Mouse (Mus musculus): ENCODE results near the gene Tmem253. TPM values are rescaled to one million over a fixed set of nuclear protein-coding genes. Genes with fewer than 3 reads are reported as not detected.

The Tmem253 gene
- polyA plus RNA-seq (2016; fragmentation: Nextera tagmentation; extraction: Ambion mirVana), result 1.0 and 1.3 TPM in 2 replicates

- no peak for ATAC-seq (ENCODE audit: low FRiP score, low read depth)
- peak within 1 kb of the TSS; percentile 98 for H3K27ac ChIP-seq
- H3K9ac ChIP-seq, result peak within 1 kb of the TSS; percentile 98
- 19% methylated on average over 6 of the region's 6 CpGs for WGBS
- H3K4me3 ChIP-seq, result peak within 1 kb of the TSS; percentile 76
- peak within 1 kb of the TSS; percentile 64 for H3K4me2 ChIP-seq (replicated peaks)
- H3K36me3 ChIP-seq, result no peaks in the 10 kb centered on the region
- H3K27me3 ChIP-seq (replicated peaks), result no peaks in the 10 kb centered on the region
- H3K9me3 ChIP-seq, result no peaks in the 10 kb centered on the region
- peaks cover 60% of the 10 kb centered on the region for H3K4me1 ChIP-seq
Observed at GRCm38 (mm10) chr14:52015445-52016100, at the start of gene Tmem253. Gene Tmem253, plus strand, starts transcription at chr14:52015658.

GRCm38 (mm10) chr14:51967400-51967799, 48.1 kb upstream of the Tmem253 start:
- Histone ChIP-seq H3K27ac (no peak overlapping the region), H3K4me1 (no peaks in the 10 kb centered on the region), H3K9ac (no peak overlapping the region), H3K36me3 (no peaks in the 10 kb centered on the region), H3K9me3 (no peaks in the 10 kb centered on the region), H3K4me3 (no peak overlapping the region), H3K4me2 (replicated peaks) (no peak overlapping the region), H3K27me3 (replicated peaks) (no peaks in the 10 kb centered on the region)
- 89% methylated on average over 3 of the region's 3 CpGs for WGBS
- no peak for ATAC-seq (ENCODE audit: low FRiP score, low read depth)

DNA sequence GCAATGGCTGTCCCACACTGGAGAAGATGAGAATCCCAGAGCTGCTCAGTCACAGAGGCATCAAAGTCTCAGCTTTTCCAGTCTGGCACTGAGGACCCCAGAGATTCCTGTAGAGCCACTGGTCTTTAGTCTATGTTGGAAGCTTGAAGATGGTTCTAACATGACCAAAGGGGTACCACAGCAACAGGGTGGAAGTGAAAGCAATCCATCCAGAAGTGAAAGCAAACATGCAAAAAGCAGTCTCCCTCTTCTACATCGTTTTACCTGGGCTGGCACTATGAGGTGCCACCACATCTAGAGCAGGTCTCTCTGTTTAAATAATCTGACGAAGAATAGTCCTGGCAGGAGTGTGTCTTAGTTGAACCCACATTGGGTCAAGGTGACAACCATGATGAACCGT, 36.2 kb upstream of the Tmem253 start:
- Histone ChIP-seq H3K9me3 (no peaks in the 10 kb centered on the region), H3K4me1 (peaks cover 9% of the 10 kb centered on the region; the same call in 1 of the 2 replicates), H3K27me3 (replicated peaks) (no peaks in the 10 kb centered on the region), H3K4me2 (replicated peaks) (no peak overlapping the region), H3K4me3 (no peak overlapping the region), H3K27ac (no peak overlapping the region), H3K36me3 (no peaks in the 10 kb centered on the region), H3K9ac (no peak overlapping the region)
- no peak for ATAC-seq (ENCODE audit: low FRiP score, low read depth)
- WGBS, result 90% methylated on average over 3 of the region's 3 CpGs

GRCm38 (mm10) chr14:51983251-51983650, 32.2 kb upstream of the Tmem253 start:
- H3K27ac ChIP-seq, result no peak overlapping the region
- H3K4me2 ChIP-seq (replicated peaks), result peak overlapping the region; percentile 80
- no peaks in the 10 kb centered on the region for H3K27me3 ChIP-seq (replicated peaks)
- H3K36me3 ChIP-seq, result 0 out of 2 replicates have a peak, but pooled peaks cover 3% of the 10 kb centered on the region
- WGBS, result 67% methylated on average over 4 of the region's 4 CpGs
- no peak overlapping the region for H3K9ac ChIP-seq
- no peaks in the 10 kb centered on the region for H3K9me3 ChIP-seq
- H3K4me3 ChIP-seq, result no peak overlapping the region
- H3K4me1 ChIP-seq, result peaks cover 25% of the 10 kb centered on the region
- ATAC-seq (ENCODE audit: low FRiP score, low read depth), result no peak

DNA sequence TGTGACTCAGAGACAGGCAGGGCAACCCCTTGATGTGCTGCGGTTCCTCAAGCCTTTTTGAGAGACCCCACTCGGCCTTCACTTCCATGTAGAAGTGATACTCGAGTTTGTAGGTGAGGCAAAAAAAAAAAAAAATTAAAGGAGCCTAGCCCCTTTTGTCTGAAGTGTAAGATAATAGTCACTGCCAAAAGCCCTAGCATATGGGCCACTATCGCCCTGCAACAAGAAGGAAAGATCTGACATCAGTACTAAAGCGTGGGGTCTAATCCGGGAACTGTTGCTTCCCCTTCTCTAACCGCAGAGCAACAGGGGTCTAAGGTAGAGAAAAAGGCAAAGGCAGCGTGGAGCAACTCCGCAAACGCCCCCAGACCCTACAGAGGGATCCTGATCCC, 31.6 kb upstream of the Tmem253 start:
- H3K9ac ChIP-seq, result peak overlapping the region; percentile 82
- no peak for ATAC-seq (ENCODE audit: low FRiP score, low read depth)
- peak overlapping the region; percentile 80 for H3K4me2 ChIP-seq (replicated peaks)

DNA sequence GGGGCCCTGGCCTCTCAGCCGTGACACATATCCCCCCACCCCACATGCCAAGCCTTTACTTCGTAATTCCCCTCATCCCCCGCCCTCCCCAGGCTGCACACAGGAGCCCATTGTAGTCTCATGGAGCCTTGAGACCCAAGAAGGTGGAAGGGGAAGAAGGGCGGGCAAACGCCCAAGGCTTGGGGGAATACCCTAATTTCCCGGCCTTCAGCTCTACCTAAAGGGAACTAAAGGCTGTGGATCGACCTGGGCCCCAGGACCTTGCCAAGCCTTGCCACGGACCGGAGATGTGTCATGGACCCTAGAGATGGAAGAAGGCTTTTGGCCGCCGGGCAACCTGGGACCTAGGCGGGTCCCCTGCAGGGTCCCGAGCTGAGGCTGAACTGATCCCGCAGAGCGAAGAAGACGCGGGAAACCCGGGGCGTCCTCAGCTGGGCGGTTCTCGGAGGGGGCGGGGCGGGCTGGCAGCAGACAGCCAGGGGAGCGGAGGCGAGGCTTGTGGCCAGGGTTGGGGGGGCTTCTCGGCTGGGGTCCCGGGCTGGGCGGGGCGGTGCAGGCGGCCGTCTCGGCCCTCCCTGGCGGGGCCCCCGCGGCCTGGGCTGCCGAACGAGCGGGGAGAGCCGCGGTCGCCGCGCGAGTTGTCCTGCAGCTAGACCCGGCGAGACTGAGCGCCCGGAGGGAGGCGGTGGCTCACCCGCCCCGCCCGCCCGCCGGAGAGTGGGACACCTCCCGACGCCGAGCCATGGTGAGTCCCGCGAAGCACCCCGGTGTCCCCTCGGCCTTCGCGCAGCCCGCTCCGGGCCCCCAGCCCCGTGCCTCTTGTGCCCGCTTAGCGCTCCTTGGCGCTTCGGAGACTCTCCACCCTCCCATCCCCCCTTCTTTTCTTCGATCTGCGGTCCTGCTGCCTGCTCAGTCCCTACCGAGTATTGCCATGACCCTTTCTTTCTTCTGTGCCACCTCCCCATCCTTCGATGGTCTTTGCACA, 30.9 kb upstream of the Tmem253 start, which contains the start of gene Arhgef40:
Gene Arhgef40, plus strand, starts transcription at position 473 of the 985 bp plus-strand sequence.
- Histone ChIP-seq H3K27me3 (replicated peaks) (no peaks in the 10 kb centered on the region), H3K36me3 (peaks cover 15% of the 10 kb centered on the region), H3K4me2 (replicated peaks) (peak within 1 kb of the TSS; percentile 80), H3K9ac (peak within 1 kb of the TSS; percentile 82), H3K9me3 (no peaks in the 10 kb centered on the region), H3K4me3 (peak within 1 kb of the TSS; percentile 69), H3K4me1 (peaks cover 25% of the 10 kb centered on the region), H3K27ac (peak within 1 kb of the TSS; percentile 44)
- ATAC-seq (ENCODE audit: low FRiP score, low read depth), result peak; percentile 85
- under 1% methylated on average over 62 of the region's 74 CpGs for WGBS

More for the DNA sequence above, 31.6 kb upstream of the Tmem253 start:
- peaks cover 8% of the 10 kb centered on the region for H3K36me3 ChIP-seq
- H3K4me1 ChIP-seq, result peaks cover 25% of the 10 kb centered on the region
- no peaks in the 10 kb centered on the region for H3K27me3 ChIP-seq (replicated peaks)
- no peak overlapping the region for H3K27ac ChIP-seq
- H3K4me3 ChIP-seq, result peak overlapping the region; percentile 69
- no peaks in the 10 kb centered on the region for H3K9me3 ChIP-seq
- 8% methylated on average over 10 of the region's 10 CpGs for WGBS

DNA sequence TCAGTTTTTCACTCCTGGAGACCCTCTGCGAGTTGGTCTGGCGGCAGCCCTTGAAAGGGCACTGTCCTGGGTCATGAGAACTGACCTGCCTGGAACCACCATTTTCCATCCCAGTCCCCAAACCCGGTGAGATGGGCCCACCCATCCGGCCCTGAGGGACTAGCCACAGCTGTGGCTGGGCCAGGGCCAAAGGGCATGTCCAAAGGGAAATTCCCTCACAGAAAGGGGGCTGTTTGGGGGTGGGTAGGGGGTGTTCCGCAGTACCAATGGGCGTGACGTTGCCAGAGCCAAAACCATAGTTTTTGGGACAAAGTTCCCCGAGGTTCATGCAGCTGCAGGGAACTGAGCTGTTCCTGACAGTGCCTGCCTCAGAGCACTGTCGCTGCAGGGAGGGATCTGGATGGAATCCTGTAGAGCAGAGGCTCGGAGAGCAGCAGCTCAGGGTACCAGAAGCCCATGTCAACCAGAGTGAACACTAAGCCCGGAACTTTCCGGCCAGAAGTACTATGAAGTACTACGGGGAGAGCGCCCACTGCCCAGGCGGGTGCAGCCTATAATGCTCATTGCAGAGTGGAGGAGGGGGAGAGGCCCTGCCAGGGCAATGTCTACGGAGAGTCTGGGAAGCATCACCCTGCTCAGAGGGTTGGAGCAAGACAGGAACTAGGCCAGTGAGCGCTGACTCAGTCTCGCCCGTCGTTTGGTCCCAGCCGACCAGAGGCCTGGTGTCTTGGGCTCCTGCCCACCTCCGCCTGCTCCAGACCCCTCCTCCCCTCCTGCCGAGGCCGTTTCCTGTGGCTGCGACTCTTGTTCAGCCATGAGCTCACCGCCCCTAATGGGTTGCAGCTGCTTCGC, 29.9 kb upstream of the Tmem253 start:
- Histone ChIP-seq H3K27ac (peak overlapping the region; percentile 44), H3K9me3 (no peaks in the 10 kb centered on the region), H3K9ac (peak overlapping the region; percentile 82), H3K4me3 (peak overlapping the region; percentile 69), H3K4me1 (peaks cover 25% of the 10 kb centered on the region), H3K4me2 (replicated peaks) (peak overlapping the region; percentile 80), H3K27me3 (replicated peaks) (no peaks in the 10 kb centered on the region), H3K36me3 (peaks cover 24% of the 10 kb centered on the region)
- ATAC-seq (ENCODE audit: low FRiP score, low read depth), result peak; percentile 49
- under 1% methylated on average over 27 of the region's 27 CpGs for WGBS

- H3K4me1 ChIP-seq, result peaks cover 25% of the 10 kb centered on the region
Observed at GRCm38 (mm10) chr14:51986153-51986505, 29.3 kb upstream of the Tmem253 start.

DNA sequence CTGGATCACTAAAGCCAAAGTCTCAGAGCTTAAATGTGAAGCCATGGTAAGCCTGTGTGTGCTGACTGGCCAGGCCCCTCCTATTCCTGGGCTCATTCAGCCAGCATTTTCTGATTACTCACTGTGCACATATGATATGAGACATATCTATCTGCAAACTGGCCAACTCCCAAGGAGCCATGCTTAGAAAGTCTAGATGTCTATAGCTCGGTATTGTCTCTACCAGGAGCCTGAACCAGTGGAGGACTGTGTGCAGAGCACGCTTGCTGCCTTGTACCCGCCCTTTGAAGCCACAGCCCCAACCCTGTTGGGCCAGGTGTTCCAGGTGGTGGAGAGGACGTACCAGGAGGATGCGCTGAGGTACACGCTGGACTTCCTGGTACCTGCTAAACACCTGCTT, 28.3 kb upstream of the Tmem253 start:
- Histone ChIP-seq H3K9ac (no peak overlapping the region), H3K4me2 (replicated peaks) (no peak overlapping the region), H3K27ac (no peak overlapping the region), H3K27me3 (replicated peaks) (no peaks in the 10 kb centered on the region), H3K9me3 (no peaks in the 10 kb centered on the region), H3K36me3 (peaks cover 41% of the 10 kb centered on the region), H3K4me3 (no peak overlapping the region), H3K4me1 (peaks cover 25% of the 10 kb centered on the region)
- ATAC-seq (ENCODE audit: low FRiP score, low read depth), result no peak
- WGBS, result 92% methylated on average over 6 of the region's 6 CpGs

More at GRCm38 (mm10) chr14:51986153-51986505, 29.3 kb upstream of the Tmem253 start:
- ATAC-seq (ENCODE audit: low FRiP score, low read depth), result no peak
- Histone ChIP-seq H3K36me3 (peaks cover 31% of the 10 kb centered on the region), H3K4me2 (replicated peaks) (peak overlapping the region; percentile 80), H3K9ac (peak overlapping the region; percentile 82), H3K27me3 (replicated peaks) (no peaks in the 10 kb centered on the region), H3K9me3 (no peaks in the 10 kb centered on the region), H3K27ac (peak overlapping the region; percentile 2; the same call in 1 of the 2 replicates), H3K4me3 (peak overlapping the region; percentile 69)
- 5% methylated on average over 7 of the region's 7 CpGs for WGBS

- WGBS, result 82% methylated on average over 12 of the region's 12 CpGs
- no peak overlapping the region for H3K4me3 ChIP-seq
- H3K9me3 ChIP-seq, result no peaks in the 10 kb centered on the region
- no peak for ATAC-seq (ENCODE audit: low FRiP score, low read depth)
- H3K27me3 ChIP-seq (replicated peaks), result no peaks in the 10 kb centered on the region
- H3K4me1 ChIP-seq, result peaks cover 21% of the 10 kb centered on the region
- no peak overlapping the region for H3K27ac ChIP-seq
- H3K9ac ChIP-seq, result no peak overlapping the region
- peaks cover 52% of the 10 kb centered on the region for H3K36me3 ChIP-seq
- H3K4me2 ChIP-seq (replicated peaks), result no peak overlapping the region
Observed at GRCm38 (mm10) chr14:51988731-51989130, 26.7 kb upstream of the Tmem253 start.

GRCm38 (mm10) chr14:51989461-51989970, 25.9 kb upstream of the Tmem253 start:
- Histone ChIP-seq H3K4me1 (peaks cover 16% of the 10 kb centered on the region), H3K27me3 (replicated peaks) (no peaks in the 10 kb centered on the region), H3K4me2 (replicated peaks) (no peak overlapping the region), H3K9me3 (no peaks in the 10 kb centered on the region), H3K27ac (no peak overlapping the region), H3K9ac (no peak overlapping the region), H3K4me3 (no peak overlapping the region), H3K36me3 (peaks cover 60% of the 10 kb centered on the region)
- no peak for ATAC-seq (ENCODE audit: low FRiP score, low read depth)
- WGBS, result 73% methylated on average over 12 of the region's 12 CpGs
